Mouse (Mus musculus): ENCODE data around the gene Parp11.

Parp11 gene

DNA sequence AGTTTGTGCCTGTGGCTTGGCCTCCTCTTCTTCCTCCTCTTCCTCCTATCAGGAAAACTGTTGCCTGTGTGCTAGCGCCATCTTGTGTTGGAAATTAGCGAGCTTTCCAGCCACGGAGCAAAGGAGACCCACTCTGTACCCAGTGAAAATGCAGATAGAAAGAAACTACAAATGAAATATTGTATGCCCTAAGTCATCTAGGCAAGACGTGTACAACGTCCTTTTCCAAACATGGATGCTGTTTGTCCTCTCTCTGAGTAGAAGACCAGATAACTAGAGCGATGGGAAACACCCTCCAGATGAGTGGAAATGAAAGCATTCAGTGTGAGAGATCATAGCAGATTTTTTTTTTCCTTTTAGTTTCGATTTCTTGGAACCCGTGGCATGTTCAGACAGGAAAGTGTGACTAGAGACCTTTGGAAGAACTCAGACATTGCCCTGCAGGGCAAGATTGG, at the start of gene Parp11:
Gene Parp11 (plus strand): TSS at position 405 of the 455 bp plus-strand sequence.
- DNase-seq (ENCODE audit: low spot score in 2 of 2) = peak; percentile 61 to 72

GRCm38 (mm10) chr6:127398073-127398472, 48.6 kb upstream of the Parp11 start:
- DNase-seq (ENCODE audit: low spot score in 2 of 2) = peak; percentile 67 to 75

DNA sequence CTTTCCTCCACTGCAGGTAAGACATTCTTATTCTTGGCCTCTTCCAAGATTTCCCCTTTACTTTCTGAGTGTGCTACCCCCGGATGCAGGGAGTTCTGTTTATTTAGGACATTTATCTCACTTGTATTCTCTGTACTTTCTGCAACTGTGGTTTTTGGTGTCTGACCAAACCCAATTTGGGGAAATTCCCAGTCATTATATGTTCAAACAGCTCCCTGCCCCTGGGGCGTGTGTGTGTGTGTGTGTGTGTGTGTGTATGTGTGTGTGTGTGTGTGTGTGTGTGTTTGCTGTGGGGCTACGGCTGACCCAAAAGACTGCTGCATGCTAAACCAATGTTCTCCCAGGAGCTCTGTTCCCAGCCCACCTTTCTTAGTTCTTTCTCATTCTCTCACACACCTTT, 45.2 kb upstream of the Parp11 start:
- DNase-seq (ENCODE audit: low spot score in 2 of 2) = no peak

GRCm38 (mm10) chr6:127404070-127404810, 42.4 kb upstream of the Parp11 start:
- no peak for DNase-seq (ENCODE audit: low spot score in 2 of 2)

DNA sequence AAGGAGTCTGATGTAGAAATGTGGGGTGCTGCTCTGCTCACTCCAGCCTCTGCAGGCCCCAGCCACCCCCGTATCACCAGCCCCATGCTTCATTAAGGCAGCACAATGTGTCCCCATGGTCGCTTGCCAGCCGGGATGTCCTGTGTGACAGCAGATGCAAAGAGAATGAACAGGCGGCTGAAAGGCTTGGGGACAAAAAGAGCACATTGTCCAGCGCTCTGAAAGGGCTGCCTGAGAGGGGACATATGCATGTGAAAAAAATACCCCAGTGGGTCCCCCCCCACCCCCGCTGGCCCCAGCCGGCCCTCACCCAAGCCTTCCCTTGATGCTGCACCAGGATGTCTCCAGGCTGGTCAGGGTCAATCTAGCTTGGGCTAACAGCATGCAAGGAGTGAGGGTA, 41.0 kb upstream of the Parp11 start:
- DNase-seq (ENCODE audit: low spot score in 2 of 2) = no peak

- no peak for DNase-seq (ENCODE audit: low spot score in 2 of 2)
Observed at GRCm38 (mm10) chr6:127407742-127408141, 38.9 kb upstream of the Parp11 start.

GRCm38 (mm10) chr6:127417525-127418184, 29.0 kb upstream of the Parp11 start:
- DNase-seq (ENCODE audit: low spot score in 2 of 2) = no peak

- DNase-seq (ENCODE audit: low spot score in 2 of 2) = no peak
Observed at GRCm38 (mm10) chr6:127418322-127418721, 28.3 kb upstream of the Parp11 start.

GRCm38 (mm10) chr6:127420115-127420514, 26.5 kb upstream of the Parp11 start:
- no peak for DNase-seq (ENCODE audit: low spot score in 2 of 2)

GRCm38 (mm10) chr6:127425095-127425494, 21.5 kb upstream of the Parp11 start:
- DNase-seq (ENCODE audit: low spot score in 2 of 2) = no peak

DNA sequence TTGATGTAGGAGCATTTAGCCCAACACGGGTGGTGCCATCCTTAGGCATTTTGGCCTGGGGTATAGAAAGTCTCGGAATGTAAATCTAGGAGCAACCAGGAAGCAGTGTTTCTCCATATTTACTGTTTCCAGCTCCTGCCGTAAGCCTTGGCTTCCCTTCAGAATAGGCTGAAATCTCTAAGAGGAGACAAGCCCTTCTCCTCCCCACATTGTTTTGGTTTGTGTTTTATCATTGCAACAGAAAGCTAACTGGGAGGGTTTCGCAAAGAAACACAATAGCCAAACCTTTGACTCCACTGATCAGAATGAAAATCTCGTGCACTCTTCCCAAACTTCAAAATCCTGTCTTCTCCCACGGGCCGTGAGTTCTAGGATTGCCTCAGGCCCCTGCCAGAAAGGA, 15.9 kb upstream of the Parp11 start:
- DNase-seq (ENCODE audit: low spot score in 2 of 2) = no peak

- DNase-seq (ENCODE audit: low spot score in 2 of 2) = no peak
Observed at GRCm38 (mm10) chr6:127431196-127431766, 15.4 kb upstream of the Parp11 start.

- DNase-seq (ENCODE audit: low spot score in 2 of 2) = no peak
Observed at GRCm38 (mm10) chr6:127433886-127434647, 12.6 kb upstream of the Parp11 start.

DNA sequence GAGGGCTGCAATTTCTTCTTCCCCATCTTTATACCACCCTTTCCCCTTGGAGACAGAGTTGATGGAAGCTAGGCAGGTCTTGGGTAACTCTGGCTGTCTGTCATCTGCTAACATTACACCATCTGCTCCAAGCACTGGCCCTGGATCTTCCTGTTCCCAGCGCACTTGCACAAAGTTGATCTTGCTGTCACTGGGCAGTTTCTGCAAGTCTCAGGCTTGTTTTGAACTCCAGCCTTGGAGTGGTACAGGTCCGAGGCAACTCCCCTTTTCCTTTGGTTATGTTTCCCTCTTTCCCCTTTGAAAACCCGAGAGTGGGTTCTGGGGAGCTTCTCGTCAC, 12.0 kb upstream of the Parp11 start:
- DNase-seq (ENCODE audit: low spot score in 2 of 2) = no peak

DNA sequence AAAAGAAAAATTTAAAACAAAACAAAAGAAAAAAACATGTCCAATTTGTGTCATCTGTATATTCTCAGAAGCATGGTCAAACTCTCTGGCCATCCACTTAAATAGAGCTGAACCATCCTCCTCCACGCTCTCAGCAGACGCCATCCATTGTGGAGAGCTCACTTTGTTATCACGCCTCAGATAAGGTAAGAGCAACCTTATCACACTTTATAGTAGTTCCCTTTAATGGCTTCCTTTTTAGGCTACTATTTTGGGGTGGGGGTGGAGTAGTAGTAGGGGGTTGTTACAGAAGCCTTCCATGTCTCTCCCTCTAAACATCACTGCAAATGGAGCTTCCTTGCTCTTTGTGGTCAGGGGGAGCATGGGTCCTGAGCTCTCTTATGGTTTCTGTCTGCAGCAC, 7.6 kb upstream of the Parp11 start:
- DNase-seq (ENCODE audit: low spot score in 2 of 2) = no peak

DNA sequence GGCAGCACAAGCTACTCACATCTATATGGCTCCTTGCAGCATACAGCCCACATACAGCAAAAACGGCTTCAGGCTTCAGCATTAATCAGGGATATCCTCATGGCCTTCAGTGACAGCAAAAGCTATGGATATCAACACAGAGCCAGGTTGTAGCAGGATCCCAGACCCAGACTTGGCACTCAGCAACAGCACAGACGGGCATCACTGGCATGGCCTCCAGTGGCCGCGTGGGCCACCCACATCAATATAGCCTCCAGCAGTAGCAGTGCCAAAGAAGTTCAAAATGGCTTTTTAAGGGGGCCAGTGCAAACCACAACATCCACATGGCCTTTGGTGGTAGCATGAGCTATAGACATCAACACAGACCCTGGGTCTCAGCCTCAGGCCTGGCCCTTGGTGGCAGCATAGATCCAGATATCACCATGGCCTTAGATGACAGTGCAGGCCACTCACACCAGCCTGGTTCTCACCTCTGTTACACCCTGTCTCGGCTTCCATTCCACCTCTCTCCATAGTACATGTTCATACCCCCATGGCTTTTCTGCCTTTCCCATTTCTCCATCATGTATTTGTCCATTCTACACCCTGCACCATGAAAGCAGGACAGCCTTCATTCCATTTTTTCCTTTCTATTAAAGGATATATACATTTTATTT, 7.0 kb upstream of the Parp11 start:
- DNase-seq (ENCODE audit: low spot score in 2 of 2) = no peak

GRCm38 (mm10) chr6:127440416-127441104, 6.1 kb upstream of the Parp11 start:
- DNase-seq (ENCODE audit: low spot score in 2 of 2) = no peak

DNA sequence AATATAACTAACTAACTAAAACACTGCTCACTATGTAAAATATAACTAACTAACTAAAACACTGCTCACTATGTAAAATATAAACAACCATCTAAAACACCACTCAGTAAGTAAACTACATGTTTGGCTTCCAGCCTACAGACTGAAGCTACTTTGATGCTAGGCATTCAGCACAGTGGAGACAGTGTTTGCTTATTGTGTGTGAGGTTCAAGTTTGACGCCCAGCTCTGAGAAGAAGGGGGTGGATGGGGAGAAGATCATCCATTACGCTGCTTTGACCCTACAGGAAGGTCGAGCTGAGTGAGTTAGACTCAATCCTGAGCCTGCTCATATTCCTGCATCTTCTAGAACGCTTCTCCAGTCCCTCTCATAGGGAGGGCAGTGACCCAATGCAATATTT, 4.1 kb upstream of the Parp11 start:
- no peak for DNase-seq (ENCODE audit: low spot score in 2 of 2)

GRCm38 (mm10) chr6:127443910-127444309, 2.7 kb upstream of the Parp11 start:
- DNase-seq (ENCODE audit: low spot score in 2 of 2) = no peak

- peak; percentile 70 to 86 for DNase-seq (ENCODE audit: low spot score in 2 of 2)
Observed at GRCm38 (mm10) chr6:127444466-127444865, 2.2 kb upstream of the Parp11 start.

Measured in spleen, postnatal 36 days (tissue).